Mouse (Mus musculus) kidney, postnatal 36 days (tissue): ENCODE results near the gene Olfr1161.
"Not testable (repeated sequence)": the region's sequence is repeated elsewhere in the genome, so short reads cannot be mapped to it uniquely, and the experiment has no call there.

ENCODE experiments used
- DNase-seq, 2 experiments: peaks; one replicate each; pipeline ENCODE4 v3.0.0; 2021 to 2022; ENCODE audit warnings: mixed read lengths in 2 of 2

The Olfr1161 gene

DNA sequence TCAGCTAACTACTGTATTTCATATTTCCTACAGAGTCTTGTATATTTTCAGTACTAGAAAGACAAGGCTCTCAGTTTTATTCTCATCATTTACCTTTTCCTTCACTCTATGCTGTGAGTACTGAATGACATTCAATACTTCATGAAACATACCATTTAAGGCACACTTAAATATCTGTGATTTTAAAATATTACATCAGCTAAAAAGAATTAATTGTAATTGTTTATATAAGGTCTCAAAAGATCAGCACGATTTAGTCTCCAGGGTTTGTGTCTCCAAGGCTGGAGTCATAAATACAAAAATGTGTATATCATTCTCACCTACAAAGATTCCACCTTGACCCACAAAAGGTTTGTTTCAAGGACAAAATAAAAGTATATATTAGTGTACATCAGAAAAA, at the start of gene Olfr1161:
Olfr1161 (plus strand) TSS at position 301 of the 400 bp plus-strand sequence.
- DNase-seq = not testable (repeated sequence)

DNA sequence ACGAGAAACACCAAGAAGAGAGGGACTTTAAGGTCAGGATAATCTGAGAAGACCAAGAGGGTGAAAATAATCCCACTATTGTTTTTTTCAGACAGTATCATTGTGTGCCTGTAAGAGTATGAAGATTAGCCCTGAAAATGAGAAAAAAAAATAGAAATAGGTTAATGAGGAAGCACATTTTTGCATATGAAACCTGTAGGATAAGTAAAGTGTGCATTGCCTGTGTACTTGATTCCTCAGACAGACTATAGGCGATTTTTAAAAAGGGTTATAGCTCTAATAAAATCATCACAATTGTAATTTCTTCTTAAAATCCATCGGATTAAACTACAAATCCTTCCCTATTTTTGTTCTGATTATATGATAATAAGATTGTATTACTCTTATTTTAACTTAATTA, 48.0 kb upstream of the Olfr1161 start, which contains the start of gene Olfr74:
Olfr74 (minus strand) TSS at position 101 of the 400 bp plus-strand sequence.
- no peak for DNase-seq

DNA sequence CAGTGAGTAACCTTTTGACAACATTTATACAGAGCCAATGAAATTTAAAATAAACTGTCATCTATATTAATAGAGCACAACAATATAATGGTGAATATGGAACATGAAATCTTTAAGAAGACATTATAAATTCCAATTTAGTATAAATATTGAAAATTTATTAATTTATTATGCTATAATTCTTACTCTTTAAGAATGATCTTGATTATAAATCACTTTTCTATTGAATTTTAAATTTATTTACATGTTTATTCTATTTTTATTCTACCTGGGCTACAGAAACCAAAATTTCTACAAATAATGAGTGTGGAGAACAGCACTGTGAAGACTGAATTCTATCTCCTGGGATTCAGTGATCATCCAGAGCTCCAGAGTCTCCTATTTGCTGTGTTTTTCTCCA, 32.8 kb upstream of the Olfr1161 start, which contains the start of gene Olfr1158:
Olfr1158 (plus strand) TSS at position 301 of the 400 bp plus-strand sequence.
- no peak for DNase-seq

DNA sequence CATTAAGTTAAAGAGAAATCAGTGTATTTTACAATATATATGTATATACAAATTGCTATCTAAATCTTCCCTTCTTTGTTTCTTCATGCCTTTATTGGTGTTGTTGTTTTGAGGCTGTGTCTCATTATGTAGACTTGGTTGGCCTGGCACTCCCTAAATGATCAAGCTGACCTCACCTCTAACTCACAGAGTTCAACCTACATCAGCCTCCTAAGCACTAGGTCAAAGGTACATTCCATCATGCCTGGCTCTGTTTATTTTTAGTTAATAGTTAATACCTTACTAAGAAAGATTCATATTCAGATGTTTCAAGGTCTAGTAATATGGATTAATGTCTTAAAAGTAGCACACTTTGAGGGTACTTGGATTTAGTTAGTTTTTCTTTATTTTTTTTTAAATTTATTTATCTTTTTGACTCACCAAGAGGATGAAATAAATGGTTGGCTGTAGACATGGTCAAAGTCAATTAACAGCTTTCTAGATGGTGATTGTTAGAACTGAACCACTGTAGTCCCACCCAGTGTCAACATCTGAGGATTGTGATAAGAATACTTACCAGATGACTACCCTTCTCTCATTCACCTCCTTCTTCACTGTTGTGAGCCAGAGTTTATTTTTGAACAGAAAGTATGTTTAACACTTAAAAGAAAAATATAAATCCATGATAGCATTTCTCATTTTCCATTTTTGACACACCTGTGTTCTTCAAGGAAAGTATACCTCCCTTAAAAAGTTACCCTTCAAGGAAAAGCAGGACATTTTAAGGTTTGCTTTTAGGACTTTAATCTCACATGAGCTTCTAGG, 14.9 kb upstream of the Olfr1161 start, which contains the start of gene Olfr1160:
Olfr1160 (minus strand) TSS at position 754 of the 804 bp plus-strand sequence.
- DNase-seq = no peak

DNA sequence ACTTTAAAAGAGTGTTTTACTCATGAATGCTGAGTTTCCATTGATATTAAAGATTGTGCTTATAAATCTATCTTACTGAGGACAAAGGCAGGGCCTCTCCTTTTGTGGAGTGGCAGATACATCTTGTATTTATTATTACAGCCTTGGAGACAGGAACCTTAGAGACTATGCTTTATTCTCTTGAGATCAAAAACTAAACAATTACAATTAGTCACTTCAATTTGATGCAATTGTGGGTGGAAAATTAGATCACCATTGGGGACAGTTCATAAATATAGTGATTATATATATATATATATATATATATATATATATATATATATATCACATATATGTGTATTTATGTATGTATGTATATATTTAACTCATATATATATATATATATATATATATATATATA, 15.0 kb downstream of the Olfr1161 start, which contains the start of gene Olfr73:
Olfr73 (minus strand) TSS at position 101 of the 400 bp plus-strand sequence.
- DNase-seq = no peak

DNA sequence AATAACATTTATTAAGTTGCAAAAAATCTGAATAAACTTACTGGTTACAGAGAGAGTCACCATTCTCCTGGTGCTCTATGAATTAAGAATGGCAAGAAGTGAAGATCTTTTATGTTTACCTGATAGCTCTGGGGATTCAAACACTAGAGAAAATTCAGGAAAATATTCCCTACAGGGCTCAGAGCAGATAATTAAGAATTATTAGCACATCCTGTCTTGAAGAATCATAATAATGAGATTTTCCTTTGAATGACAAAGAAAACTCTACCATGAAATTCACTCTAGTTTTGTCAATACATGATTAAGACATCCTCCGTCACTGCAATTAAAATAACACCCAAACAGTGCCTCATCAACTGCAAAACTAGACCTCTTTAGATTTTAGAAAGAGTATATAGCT, 28.5 kb downstream of the Olfr1161 start, which contains the start of gene Olfr1162:
Olfr1162 (minus strand) TSS at position 101 of the 400 bp plus-strand sequence.
- no peak for DNase-seq

DNA sequence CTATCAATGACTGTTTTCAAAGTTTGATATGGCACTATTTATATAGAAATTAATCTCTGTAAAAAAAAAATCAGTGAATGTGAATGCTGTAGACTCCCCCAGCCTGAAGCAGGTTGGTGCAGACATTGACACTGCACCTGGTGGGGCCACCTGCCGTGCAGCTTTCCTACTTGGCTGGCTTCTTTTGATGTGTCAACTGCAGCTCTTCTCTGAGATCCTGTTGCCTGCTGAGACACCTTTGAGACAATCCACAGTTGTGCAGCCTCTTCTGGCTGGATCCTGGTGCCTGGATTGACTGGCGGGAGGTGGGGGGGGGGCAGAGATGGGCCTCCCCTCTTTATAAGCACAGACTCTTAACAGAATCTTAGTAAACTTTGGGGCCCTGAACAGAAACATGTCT, 41.0 kb downstream of the Olfr1161 start:
- DNase-seq = no peak

DNA sequence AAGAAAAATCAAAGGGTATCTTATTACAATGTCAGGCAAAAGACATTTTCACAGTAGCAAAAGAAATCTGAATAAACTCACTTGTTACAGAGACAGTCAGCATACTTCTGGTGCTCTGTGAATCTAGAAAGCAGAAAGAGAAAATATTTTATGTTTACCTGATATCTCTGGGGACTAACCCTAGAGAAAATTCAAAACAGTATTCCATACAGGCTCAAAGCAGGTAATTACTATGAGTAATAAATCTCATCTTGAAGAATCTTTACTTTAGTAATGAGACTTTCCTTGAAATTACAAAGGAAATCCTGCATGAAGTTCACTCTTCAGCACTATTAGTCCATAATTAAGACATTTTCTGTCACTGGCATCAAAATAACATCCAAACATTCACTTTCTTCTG, 49.2 kb downstream of the Olfr1161 start, which contains the start of gene Olfr1163:
Olfr1163 (minus strand) TSS at position 101 of the 400 bp plus-strand sequence.
- DNase-seq = no peak
